23 mouse cellular contexts compared by ENCODE assay signal in genomic region chr6:4892417-4892816, GRCm38 (mm10). TPM values are rescaled to one million over a fixed set of nuclear protein-coding genes. Genes with fewer than 3 reads are reported as not detected.
DNase-seq lines count a peak whose midpoint lies in the region; ATAC-seq and TF ChIP-seq lines count a peak whose summit lies in the region.
"Had no signal": no experiment of that assay in that cellular context is flagged by ENCODE, and none has a peak within 500 bp of the region (broad histone marks: within the 10 kb centered on the region; RNA-seq: fewer than 3 reads in every experiment).

No protein-coding gene starts in this region.

- TF ChIP-seq POLR2A in ES-Bruce4 (IDR thresholded peaks at IDR 0.05; ENCODE audit: insufficient read depth, low read length) = peak; percentile 17

- no peak for TF ChIP-seq CTCF in ES-Bruce4 (IDR thresholded peaks at IDR 0.05; ENCODE audit: low read depth, low read length)

- peaks cover 6% of the 10 kb centered on the region for H3K4me1 ChIP-seq in forebrain, embryonic 10.5 days
- no peaks in the 10 kb centered on the region for H3K4me1 ChIP-seq in forebrain, embryonic 11.5 days (replicated peaks; ENCODE audit: control insufficient read depth, insufficient read depth, low read length)
- H3K4me1 ChIP-seq in ES-Bruce4 (ENCODE audit: control insufficient read depth, insufficient read depth, low read length) = no peaks in the 10 kb centered on the region
- H3K4me1 ChIP-seq in limb, embryonic 11.5 days (ENCODE audit: control insufficient read depth, insufficient read depth, low read length) = no peaks in the 10 kb centered on the region
- no peaks in the 10 kb centered on the region for H3K4me1 ChIP-seq in midbrain, embryonic 14.5 days (ENCODE audit: control insufficient read depth, insufficient read depth, low read length)
- H3K4me1 ChIP-seq: embryonic facial prominence, embryonic 15.5 days; hindbrain, embryonic 15.5 days; liver, embryonic 13.5 days; midbrain, embryonic 12.5 days; stomach, embryonic 15.5 days had no signal

- H3K9ac ChIP-seq in forebrain, embryonic 11.5 days (ENCODE audit: low read length) = no peak overlapping the region
- H3K9ac ChIP-seq in ES-Bruce4 (ENCODE audit: low read depth, poor library complexity, severe bottlenecking) = peak overlapping the region; percentile 12; the same call in 1 of the 2 replicates
- H3K9ac ChIP-seq in limb, embryonic 11.5 days (ENCODE audit: low read length) = no peak overlapping the region
- H3K9ac ChIP-seq in midbrain, embryonic 14.5 days (replicated peaks; ENCODE audit: low read length) = no peak overlapping the region
- H3K9ac ChIP-seq: embryonic facial prominence, embryonic 15.5 days; heart, embryonic 13.5 days; hindbrain, embryonic 15.5 days; liver, embryonic 13.5 days; lung, embryonic 14.5 days; midbrain, embryonic 12.5 days; stomach, embryonic 15.5 days had no signal

- 49% methylated on average over 11 of the region's 11 CpGs for WGBS in forebrain, embryonic 10.5 days
- WGBS in forebrain, embryonic 11.5 days = 49% methylated on average over 11 of the region's 11 CpGs
- 16% methylated on average over 11 of the region's 11 CpGs for WGBS in limb, embryonic 11.5 days
- 54% methylated on average over 11 of the region's 11 CpGs for WGBS in midbrain, embryonic 14.5 days

- no peak overlapping the region for H3K4me3 ChIP-seq in forebrain, embryonic 10.5 days
- H3K4me3 ChIP-seq in forebrain, embryonic 11.5 days (ENCODE audit: low read depth, low read length) = no peak overlapping the region
- peak overlapping the region; percentile 17 for H3K4me3 ChIP-seq in ES-Bruce4 (ENCODE audit: low read depth, low read length)
- no peak overlapping the region for H3K4me3 ChIP-seq in limb, embryonic 11.5 days (ENCODE audit: low read depth, low read length)
- H3K4me3 ChIP-seq in midbrain, embryonic 14.5 days (replicated peaks; ENCODE audit: low read depth, low read length) = no peak overlapping the region
- H3K4me3 ChIP-seq: embryonic facial prominence, embryonic 15.5 days; heart, embryonic 13.5 days; hindbrain, embryonic 15.5 days; left cerebral cortex, adult 2 months; liver, embryonic 13.5 days; midbrain, embryonic 12.5 days; myocyte; stomach, embryonic 15.5 days had no signal

- H3K27me3 ChIP-seq in forebrain, embryonic 10.5 days (ENCODE audit: poor library complexity, severe bottlenecking) = no peaks in the 10 kb centered on the region
- no peaks in the 10 kb centered on the region for H3K27me3 ChIP-seq in forebrain, embryonic 11.5 days (ENCODE audit: control insufficient read depth, insufficient read depth, low read length)
- H3K27me3 ChIP-seq in ES-Bruce4 (ENCODE audit: control insufficient read depth, insufficient read depth, low read length, poor library complexity, severe bottlenecking) = no peaks in the 10 kb centered on the region
- no peaks in the 10 kb centered on the region for H3K27me3 ChIP-seq in limb, embryonic 11.5 days (ENCODE audit: control insufficient read depth, insufficient read depth, low read length)
- no peaks in the 10 kb centered on the region for H3K27me3 ChIP-seq in midbrain, embryonic 14.5 days (ENCODE audit: control insufficient read depth, insufficient read depth, low read length)
- H3K27me3 ChIP-seq: embryonic facial prominence, embryonic 15.5 days; heart, embryonic 13.5 days; hindbrain, embryonic 15.5 days; liver, embryonic 13.5 days; midbrain, embryonic 12.5 days; stomach, embryonic 15.5 days had no signal

- no peak for DNase-seq in forebrain, embryonic 10.5 days (ENCODE audit: extremely low spot score, low spot score)
- DNase-seq in forebrain, embryonic 11.5 days (ENCODE audit: low spot score) = no peak
- peak; percentile 77 for DNase-seq in embryo, embryonic 10.5 days (ENCODE audit: low spot score)
- peak; percentile 42 for DNase-seq in limb, embryonic 11.5 days (ENCODE audit: low spot score)
- no peak for DNase-seq in kidney, postnatal 25 days
- DNase-seq in right cerebral cortex, postnatal 14 days = no peak
- no peak for DNase-seq in midbrain, embryonic 14.5 days
- DNase-seq: adrenal gland, adult 2 months; cerebellum, adult 8-10 months; left cerebral cortex, postnatal 4 days; liver, embryonic 13.5 days; lung, embryonic 14.5 days had no signal

- no peak for ATAC-seq in forebrain, embryonic 11.5 days (replicated peaks; ENCODE audit: low FRiP score)
- ATAC-seq in limb, embryonic 11.5 days (ENCODE audit: insufficient number of reproducible peaks, low FRiP score, low TSS enrichment, low read depth) = peak; percentile 82; the same call in 1 of the 2 replicates
- no peak for ATAC-seq in midbrain, embryonic 14.5 days (ENCODE audit: low FRiP score, low TSS enrichment)
- ATAC-seq: intestine, postnatal 0 days had no signal

- TF ChIP-seq EP300 in ES-Bruce4 (IDR thresholded peaks at IDR 0.05; ENCODE audit: insufficient read depth, low read depth, low read length) = peak; percentile 98

- H3K4me2 ChIP-seq in forebrain, embryonic 11.5 days (ENCODE audit: low read depth, low read length, severe bottlenecking) = no peak overlapping the region
- no peak overlapping the region for H3K4me2 ChIP-seq in limb, embryonic 11.5 days (ENCODE audit: low read depth, severe bottlenecking)
- no peak overlapping the region for H3K4me2 ChIP-seq in midbrain, embryonic 14.5 days (ENCODE audit: low read length)
- H3K4me2 ChIP-seq: embryonic facial prominence, embryonic 15.5 days; heart, embryonic 13.5 days; hindbrain, embryonic 15.5 days; liver, embryonic 13.5 days; lung, embryonic 14.5 days; midbrain, embryonic 12.5 days; stomach, embryonic 15.5 days had no signal

- H3K9me3 ChIP-seq in forebrain, embryonic 10.5 days = peaks cover 7% of the 10 kb centered on the region; the same call in 1 of the 2 replicates
- no peaks in the 10 kb centered on the region; the same call in 1 of the 2 replicates for H3K9me3 ChIP-seq in forebrain, embryonic 11.5 days (ENCODE audit: control insufficient read depth, low read length)
- H3K9me3 ChIP-seq in ES-Bruce4 (replicated peaks; ENCODE audit: control insufficient read depth, insufficient read depth, low read length, poor library complexity, severe bottlenecking) = no peaks in the 10 kb centered on the region
- H3K9me3 ChIP-seq in limb, embryonic 11.5 days (ENCODE audit: control insufficient read depth, low read length) = 0 out of 2 replicates have a peak, but pooled peaks cover 4% of the 10 kb centered on the region
- no peaks in the 10 kb centered on the region for H3K9me3 ChIP-seq in midbrain, embryonic 14.5 days (ENCODE audit: control insufficient read depth, low read length)
- H3K9me3 ChIP-seq: embryonic facial prominence, embryonic 15.5 days; heart, embryonic 13.5 days; hindbrain, embryonic 15.5 days; liver, embryonic 13.5 days; midbrain, embryonic 12.5 days; stomach, embryonic 15.5 days had no signal

- H3K27ac ChIP-seq in forebrain, embryonic 10.5 days = peak overlapping the region; percentile 44; the same call in 1 of the 2 replicates
- H3K27ac ChIP-seq in forebrain, embryonic 11.5 days (ENCODE audit: low read depth, low read length) = no peak overlapping the region
- peak overlapping the region; percentile 98 for H3K27ac ChIP-seq in ES-Bruce4 (ENCODE audit: insufficient read depth, low read length)
- no peak overlapping the region for H3K27ac ChIP-seq in limb, embryonic 11.5 days (replicated peaks; ENCODE audit: low read depth, low read length)
- H3K27ac ChIP-seq in midbrain, embryonic 14.5 days (replicated peaks; ENCODE audit: low read depth, low read length) = no peak overlapping the region
- H3K27ac ChIP-seq: embryonic facial prominence, embryonic 15.5 days; heart, embryonic 13.5 days; hindbrain, embryonic 15.5 days; kidney, postnatal 0 days; left cerebral cortex, adult 2 months; liver, embryonic 13.5 days; macrophage; midbrain, embryonic 12.5 days; stomach, embryonic 15.5 days had no signal

- peaks cover 3% of the 10 kb centered on the region; the same call in 1 of the 2 replicates for H3K36me3 ChIP-seq in forebrain, embryonic 10.5 days (replicated peaks)
- H3K36me3 ChIP-seq in forebrain, embryonic 11.5 days (ENCODE audit: control insufficient read depth, insufficient read depth, low read length) = no peaks in the 10 kb centered on the region
- H3K36me3 ChIP-seq in ES-Bruce4 (ENCODE audit: control insufficient read depth, insufficient read depth, low read length, poor library complexity, severe bottlenecking) = no peaks in the 10 kb centered on the region
- no peaks in the 10 kb centered on the region for H3K36me3 ChIP-seq in limb, embryonic 11.5 days (ENCODE audit: control insufficient read depth, insufficient read depth, low read length)
- no peaks in the 10 kb centered on the region for H3K36me3 ChIP-seq in midbrain, embryonic 14.5 days (ENCODE audit: control insufficient read depth, insufficient read depth, low read length)
- H3K36me3 ChIP-seq: embryonic facial prominence, embryonic 15.5 days; heart, embryonic 13.5 days; hindbrain, embryonic 15.5 days; liver, embryonic 13.5 days; midbrain, embryonic 12.5 days; stomach, embryonic 15.5 days had no signal

RNA-seq across cellular contexts. Expression of gene Ppp1r9a, which starts 10.3 kb away (rescaled TPM):
- 17.1 and 18.7 TPM in 2 replicates for polyA plus RNA-seq in forebrain, embryonic 10.5 days (2016; fragmentation: Nextera tagmentation; extraction: Ambion mirVana)
- 26.3 and 29.2 TPM in 2 replicates for polyA plus RNA-seq in forebrain, embryonic 11.5 days (2014; fragmentation: Nextera tagmentation; extraction: Ambion mirVana)
- 33.9 and 38.1 TPM in 2 replicates for polyA plus RNA-seq in ES-Bruce4 (2011; ENCODE audit: insufficient read depth, insufficient read length, low read depth, missing spikeins)
- 27.9 and 31.9 TPM in 2 replicates for polyA plus RNA-seq in limb, embryonic 11.5 days (2014; fragmentation: Nextera tagmentation; extraction: Ambion mirVana)
- 31.8 and 49.3 TPM in 2 replicates for polyA plus RNA-seq in midbrain, embryonic 14.5 days (2014; fragmentation: Nextera tagmentation; extraction: Ambion mirVana)

Comparison
In these comparisons a context has a peak if more than half of its experiments do, and no peak if none do; other contexts are left out.
1. H3K27ac ChIP-seq: peak in forebrain, embryonic 10.5 days (single experiment) and ES-Bruce4 (single experiment); none in forebrain, embryonic 11.5 days (single experiment), limb, embryonic 11.5 days (single experiment) and midbrain, embryonic 14.5 days (single experiment).
2. DNase-seq: peak in embryo, embryonic 10.5 days (single experiment) and limb, embryonic 11.5 days (single experiment); none in forebrain, embryonic 10.5 days (single experiment), forebrain, embryonic 11.5 days (single experiment), kidney, postnatal 25 days (0 of 2), right cerebral cortex, postnatal 14 days (single experiment) and midbrain, embryonic 14.5 days (single experiment).